Mouse (Mus musculus) limb, embryonic 14.5 days (tissue): ENCODE results near the gene Grip1. TPM values are rescaled to one million over a fixed set of nuclear protein-coding genes. Genes with fewer than 3 reads are reported as not detected.

Experiments
- ATAC-seq: fragments of 200-750 bp; cut with Nextera tagmentation; 2 replicates; pipeline ENCODE4 v1.8.0; 2017; ENCODE audit warnings: low read depth, moderate number of reproducible peaks, moderate TSS enrichment; ENCODE audit not compliant: low FRiP score
- DNase-seq: peaks from one replicate; pipeline ENCODE4 v3.0.0-alpha.2; 2015; ENCODE audit warnings: low spot score
- H3K27ac ChIP-seq: fragments of 300-500 bp; sonication (generic); replicated peaks from 2 replicates; pipeline ENCODE4 v1.5.1; 2014; ENCODE audit warnings: low read depth, mild to moderate bottlenecking, low read length, moderate library complexity, mixed read lengths
- H3K27me3 ChIP-seq: fragments of 300-500 bp; sonication (generic); 2 replicates; pipeline ENCODE4 v1.6.1; 2014; ENCODE audit warnings: low read length, mixed read lengths; ENCODE audit not compliant: control insufficient read depth, insufficient read depth
- H3K36me3 ChIP-seq: fragments of 300-500 bp; sonication (generic); 2 replicates; pipeline ENCODE4 v1.6.1; 2014; ENCODE audit warnings: mild to moderate bottlenecking, low read length, moderate library complexity, mixed read lengths; ENCODE audit not compliant: control insufficient read depth, insufficient read depth
- H3K4me1 ChIP-seq: fragments of 300-500 bp; sonication (generic); 2 replicates; pipeline ENCODE4 v1.6.1; 2014; ENCODE audit warnings: antibody characterized with exemption, low read length, mixed read lengths; ENCODE audit not compliant: control insufficient read depth, insufficient read depth
- H3K4me2 ChIP-seq: fragments of 300-500 bp; sonication (generic); replicated peaks from 2 replicates; pipeline ENCODE4 v1.6.1; 2014; ENCODE audit warnings: low read depth, mild to moderate bottlenecking, low read length, moderate library complexity; ENCODE audit not compliant: severe bottlenecking
- H3K4me3 ChIP-seq: fragments of 300-500 bp; sonication (generic); replicated peaks from 2 replicates; pipeline ENCODE4 v1.5.1; 2014; ENCODE audit warnings: low read length
- H3K9ac ChIP-seq: fragments of 300-500 bp; sonication (generic); 2 replicates; pipeline ENCODE4 v1.6.1; 2014; ENCODE audit warnings: mild to moderate bottlenecking, low read depth, low read length, moderate library complexity; ENCODE audit not compliant: severe bottlenecking
- H3K9me3 ChIP-seq: fragments of 300-500 bp; sonication (generic); 2 replicates; pipeline ENCODE4 v1.6.1; 2016; ENCODE audit warnings: low read length; ENCODE audit not compliant: control insufficient read depth
- POLR2A ChIP-seq: fragments of 200-500 bp; IDR thresholded peaks from 2 replicates; pipeline ENCODE4 v1.8.0; 2012; ENCODE audit warnings: inconsistent platforms, mild to moderate bottlenecking, moderate library complexity, borderline replicate concordance; ENCODE audit not compliant: insufficient read depth, insufficient read length; ENCODE audit errors: extremely low read depth
- WGBS: fragments of 180-500 bp; shearing (Covaris S2); extraction: QIAGEN DNeasy Blood & Tissue Kit; methylation state at CpG from one replicate; pipeline ENCODE4 v1.1.7; 2014; 5-methylcytosine and 5-hydroxymethylcytosine counted together
- polyA plus RNA-seq, 2 experiments: library from polyadenylated mRNA; depleted of rRNA in 1 of 2; stranded (reverse) in 1 of 2; unstranded in 1 of 2; fragments of >200 nt; fragmentation: Nextera tagmentation in 1 of 2; extraction: Ambion mirVana in 1 of 2; gene quantifications; 2 replicates each; pipeline versions ENCODE4 v1.2.1 to v1.2.3; 2012 to 2014

Grip1 gene
- polyA plus RNA-seq, 2 experiments: 5.9 to 7.6 TPM

DNA sequence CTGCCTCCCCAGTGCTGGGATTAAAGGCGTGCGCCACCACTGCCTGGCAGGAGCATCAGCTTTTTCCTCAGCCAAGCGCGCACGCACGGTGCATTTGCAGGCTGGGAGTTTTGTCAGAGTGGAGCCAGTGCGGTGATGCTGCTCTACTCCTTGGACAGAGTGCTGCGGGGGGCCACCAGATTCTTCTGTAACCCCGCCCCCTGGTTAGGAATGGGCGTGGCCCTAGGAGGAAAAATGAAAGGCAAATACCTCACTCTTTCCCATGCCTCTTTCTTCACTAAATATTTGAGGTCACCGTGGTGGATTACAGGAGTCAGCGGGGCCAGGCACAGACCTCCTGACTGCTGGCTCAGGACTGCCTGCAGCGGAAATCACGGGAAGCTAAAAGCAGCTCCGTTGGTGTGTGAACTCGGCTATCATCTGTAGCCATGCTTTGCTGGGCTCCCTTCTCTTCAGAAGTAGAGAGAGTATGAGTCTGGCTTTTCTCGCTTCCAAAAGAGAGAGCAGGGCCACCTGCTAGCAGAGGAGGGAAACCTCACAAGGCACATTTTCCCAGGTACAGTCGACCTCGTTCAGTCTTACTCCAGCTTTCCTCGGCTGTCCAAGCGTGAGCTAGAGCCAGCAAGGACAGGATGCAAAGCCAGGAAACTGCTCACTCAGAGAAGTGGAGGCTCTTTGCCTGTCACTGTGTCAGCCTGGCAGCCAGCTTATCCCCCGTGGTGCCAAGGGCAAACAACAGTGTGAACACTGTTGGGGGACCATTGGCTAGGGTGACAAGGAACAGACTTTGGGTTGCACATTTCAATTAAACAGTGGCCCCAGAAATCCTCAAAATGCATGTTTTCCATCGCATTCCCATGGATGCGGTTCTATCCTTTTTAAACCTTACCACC lies 607.9 kb downstream of the Grip1 start:
- H3K4me1 ChIP-seq: no peaks in the 10 kb centered on the region
- 85% methylated on average over 24 of the region's 24 CpGs for WGBS
- no peak for DNase-seq
- H3K9me3 ChIP-seq: no peaks in the 10 kb centered on the region
- H3K9ac ChIP-seq: no peak overlapping the region
- ATAC-seq: no peak
- no peak overlapping the region for H3K4me2 ChIP-seq
- no peak overlapping the region for H3K27ac ChIP-seq
- H3K36me3 ChIP-seq: no peaks in the 10 kb centered on the region
- no peak for TF ChIP-seq POLR2A
- H3K27me3 ChIP-seq: no peaks in the 10 kb centered on the region
- no peak overlapping the region for H3K4me3 ChIP-seq

DNA sequence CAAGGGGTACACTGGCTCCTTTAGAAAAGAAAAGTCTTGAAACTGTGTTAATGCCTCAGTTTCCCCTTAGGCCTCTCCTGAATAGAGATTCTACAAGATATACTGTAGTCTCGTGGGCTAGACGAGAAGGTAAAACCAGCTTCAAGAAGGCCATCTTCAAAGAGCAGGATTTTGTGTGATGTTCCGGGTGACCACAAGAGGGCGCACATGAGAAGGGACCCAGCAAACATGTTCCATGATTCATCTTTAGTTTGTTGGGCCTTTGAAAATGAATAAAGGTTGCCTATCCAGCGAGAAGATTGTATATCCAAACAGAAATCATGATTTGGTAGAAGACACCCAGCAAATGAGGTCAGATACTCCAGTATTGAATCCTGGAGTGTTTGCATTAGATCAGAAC lies 610.8 kb downstream of the Grip1 start:
- 26% methylated on average over 5 of the region's 5 CpGs for WGBS
- H3K4me2 ChIP-seq: no peak overlapping the region
- peak; percentile 65 for DNase-seq
- H3K4me1 ChIP-seq: no peaks in the 10 kb centered on the region
- no peak for TF ChIP-seq POLR2A
- no peaks in the 10 kb centered on the region for H3K9me3 ChIP-seq
- ATAC-seq: no peak
- no peak overlapping the region for H3K4me3 ChIP-seq
- H3K9ac ChIP-seq: no peak overlapping the region
- H3K27ac ChIP-seq: no peak overlapping the region
- no peaks in the 10 kb centered on the region for H3K27me3 ChIP-seq
- H3K36me3 ChIP-seq: no peaks in the 10 kb centered on the region

DNA sequence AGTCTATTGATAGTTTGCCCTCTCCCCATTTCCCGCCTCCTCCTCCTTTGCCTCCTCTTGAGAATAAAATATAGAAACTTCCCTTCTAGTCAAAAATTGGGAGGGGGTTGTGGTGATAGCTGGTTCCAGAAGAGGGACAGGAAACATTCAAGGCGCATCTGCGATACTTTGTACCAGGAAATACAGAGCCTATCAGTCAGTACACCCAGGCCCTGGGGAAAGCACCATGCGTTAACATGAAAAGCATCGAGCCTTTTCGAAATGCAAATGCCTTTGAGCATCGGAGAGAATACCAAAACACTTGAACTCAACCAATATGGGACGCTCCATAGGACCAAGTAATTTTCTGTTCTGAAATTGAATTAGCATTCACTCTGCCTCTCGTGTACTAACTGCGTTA lies 612.7 kb downstream of the Grip1 start:
- no peaks in the 10 kb centered on the region for H3K27me3 ChIP-seq
- no peak overlapping the region for H3K9ac ChIP-seq
- WGBS: 96% methylated on average over 10 of the region's 10 CpGs
- H3K9me3 ChIP-seq: no peaks in the 10 kb centered on the region
- ATAC-seq: no peak
- no peak for DNase-seq
- no peaks in the 10 kb centered on the region for H3K4me1 ChIP-seq
- no peak overlapping the region for H3K4me2 ChIP-seq
- H3K27ac ChIP-seq: no peak overlapping the region
- H3K4me3 ChIP-seq: no peak overlapping the region
- TF ChIP-seq POLR2A: no peak
- H3K36me3 ChIP-seq: no peaks in the 10 kb centered on the region

DNA sequence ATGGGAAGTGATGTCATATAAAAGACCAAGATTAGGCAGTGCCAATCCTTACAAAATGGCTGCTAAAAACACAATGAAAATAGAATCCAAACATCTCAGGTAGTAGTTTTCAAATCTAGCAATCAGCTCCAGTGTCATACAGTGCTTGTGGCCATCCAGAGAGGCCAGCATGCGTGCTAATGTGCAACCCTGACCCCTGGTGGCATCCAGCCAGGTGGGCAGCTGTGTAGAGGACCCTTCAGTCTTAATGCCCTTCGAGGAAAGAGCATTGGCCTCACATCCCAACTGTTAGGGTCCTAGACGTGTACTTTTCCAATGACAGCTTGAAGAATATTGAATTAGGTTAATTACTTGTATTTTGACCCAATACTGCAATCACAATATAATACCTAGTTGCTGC lies 624.2 kb downstream of the Grip1 start:
- no peaks in the 10 kb centered on the region for H3K4me1 ChIP-seq
- ATAC-seq: no peak
- 69% methylated on average over 3 of the region's 3 CpGs for WGBS

DNA sequence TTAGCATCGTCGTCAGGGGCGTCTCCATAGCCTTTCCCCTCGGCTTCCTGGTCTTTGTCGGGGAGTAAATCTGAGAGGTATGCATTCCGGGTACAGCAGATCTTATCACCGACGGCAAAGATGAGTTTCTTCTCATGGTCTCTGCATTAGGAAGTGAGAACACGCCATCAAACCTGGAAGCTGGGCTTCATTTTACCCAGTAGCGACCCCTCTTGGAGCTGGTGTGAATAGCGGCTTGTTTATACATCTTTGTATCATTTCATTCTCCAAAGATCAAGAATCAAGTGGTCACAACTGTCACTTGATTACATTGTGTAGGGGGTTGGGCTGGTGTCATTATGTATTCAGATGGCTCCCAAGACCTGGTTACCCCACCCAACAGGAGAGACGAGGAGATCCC lies 638.9 kb downstream of the Grip1 start:
- no peak for DNase-seq
- H3K4me3 ChIP-seq: no peak overlapping the region
- peaks cover 57% of the 10 kb centered on the region for H3K36me3 ChIP-seq
- H3K27ac ChIP-seq: no peak overlapping the region
- no peaks in the 10 kb centered on the region for H3K27me3 ChIP-seq
- no peaks in the 10 kb centered on the region for H3K4me1 ChIP-seq
- no peak for TF ChIP-seq POLR2A
- 85% methylated on average over 12 of the region's 12 CpGs for WGBS
- no peak for ATAC-seq
- H3K9me3 ChIP-seq: no peaks in the 10 kb centered on the region
- no peak overlapping the region for H3K4me2 ChIP-seq
- no peak overlapping the region for H3K9ac ChIP-seq

More for the DNA sequence above, 624.2 kb downstream of the Grip1 start:
- Histone ChIP-seq H3K9me3 (no peaks in the 10 kb centered on the region), H3K36me3 (peaks cover 22% of the 10 kb centered on the region), H3K4me2 (no peak overlapping the region), H3K4me3 (no peak overlapping the region), H3K27ac (no peak overlapping the region), H3K9ac (no peak overlapping the region), H3K27me3 (no peaks in the 10 kb centered on the region)
- DNase-seq: no peak
- TF ChIP-seq POLR2A: no peak

DNA sequence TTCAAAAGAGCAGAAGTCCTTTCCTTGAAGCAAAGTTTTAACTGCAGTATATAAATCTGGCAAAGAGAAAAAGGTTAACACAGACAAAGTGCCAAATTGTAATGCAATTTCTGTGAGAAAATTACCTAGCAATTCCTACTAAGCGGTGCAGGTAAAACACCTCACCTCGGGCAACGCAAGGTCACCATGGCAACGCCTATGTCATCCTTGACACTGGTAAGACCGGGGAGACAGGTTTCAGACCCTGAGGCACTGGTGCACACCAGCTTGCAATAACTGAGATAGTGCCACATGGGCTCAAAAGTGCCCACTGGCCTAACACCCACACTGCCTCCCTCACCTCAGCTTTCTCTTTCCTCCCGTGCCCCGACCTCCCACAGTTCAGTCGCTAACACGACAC lies 641.5 kb downstream of the Grip1 start:
- H3K4me3 ChIP-seq: no peak overlapping the region
- 83% methylated on average over 9 of the region's 9 CpGs for WGBS
- H3K9ac ChIP-seq: no peak overlapping the region
- H3K9me3 ChIP-seq: no peaks in the 10 kb centered on the region
- no peaks in the 10 kb centered on the region for H3K4me1 ChIP-seq
- no peak for ATAC-seq
- no peak for TF ChIP-seq POLR2A
- H3K4me2 ChIP-seq: no peak overlapping the region
- peak; percentile 64 for DNase-seq
- no peaks in the 10 kb centered on the region for H3K27me3 ChIP-seq
- H3K36me3 ChIP-seq: peaks cover 37% of the 10 kb centered on the region
- H3K27ac ChIP-seq: no peak overlapping the region
